Mouse (Mus musculus): ENCODE measurements around the gene Arid4a.

DNA sequence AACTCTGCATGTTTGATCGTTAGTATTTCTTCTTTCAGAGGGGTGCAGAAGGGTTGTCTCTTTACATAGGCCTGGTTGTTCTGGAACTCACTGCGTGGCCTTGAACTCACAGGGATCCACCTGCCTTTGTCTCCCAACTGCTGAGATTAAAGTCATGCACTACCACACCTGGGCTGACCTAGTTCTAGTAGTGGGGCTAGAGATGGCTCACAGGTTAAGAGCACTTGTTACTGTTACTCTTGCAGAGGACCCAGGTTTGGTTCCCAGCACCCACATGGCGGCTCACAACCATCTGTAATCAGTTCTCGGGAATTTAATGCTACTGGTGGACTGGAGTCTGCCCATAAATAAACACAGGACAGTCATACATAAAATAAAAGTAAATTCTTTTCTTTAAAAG lies 30.7 kb downstream of the Arid4a start:
- TF ChIP-seq CTCF (IDR thresholded peaks at IDR 0.05; ENCODE audit: low read depth, low read length) (no peak), GATA1 (IDR thresholded peaks at IDR 0.05; ENCODE audit: borderline replicate concordance, low read length) (no peak), POLR2AphosphoS5 (IDR thresholded peaks at IDR 0.05; ENCODE audit: insufficient replicate concordance, low read depth, low read length) (no peak), GATA2 (IDR thresholded peaks at IDR 0.05; ENCODE audit: borderline replicate concordance, low read depth, low read length) (no peak)

Measured in G1E (cell line).